Mouse (Mus musculus) spleen, adult 2 months (tissue): ENCODE data around the gene Polq.

Source experiments
- CTCF ChIP-seq: fragments of 200-500 bp; IDR thresholded peaks from 2 replicates; pipeline ENCODE4 v1.5.1; 2011; ENCODE audit warnings: mild to moderate bottlenecking, inconsistent platforms; ENCODE audit not compliant: insufficient read depth, insufficient read length, insufficient replicate concordance; ENCODE audit errors: extremely low read depth
- POLR2A ChIP-seq: fragments of 200-500 bp; IDR thresholded peaks from 2 replicates; pipeline ENCODE4 v1.6.1; 2011; ENCODE audit warnings: low read depth, low read length, inconsistent platforms

DNA sequence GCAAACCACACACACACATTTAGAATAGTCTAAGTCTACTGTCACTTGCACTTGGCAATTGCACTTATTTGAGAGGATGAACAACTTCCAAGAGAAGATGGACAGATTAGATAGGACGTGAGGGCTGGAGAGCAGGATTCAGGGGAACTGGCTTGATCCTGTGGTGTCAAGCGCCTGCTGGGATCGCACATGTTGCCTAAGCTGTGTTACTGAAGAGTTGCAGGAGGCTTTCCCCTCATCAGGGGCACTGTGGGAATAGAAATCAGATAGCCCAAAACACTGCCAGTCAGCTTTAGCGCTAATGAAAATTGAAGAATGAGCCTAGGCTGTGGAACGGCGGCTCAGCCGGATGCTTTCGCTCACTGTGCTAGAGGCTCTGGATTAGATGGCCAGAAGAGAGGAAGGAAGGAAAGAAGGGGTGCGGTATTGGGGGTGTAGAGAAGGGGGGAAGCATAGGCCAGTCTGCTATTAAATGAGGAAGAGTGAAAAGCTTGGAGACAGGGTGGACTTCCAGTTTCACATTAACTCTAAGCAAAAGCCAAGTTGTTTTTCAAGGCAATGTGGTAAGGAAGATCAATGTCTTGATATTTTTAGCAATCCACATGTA, 12.1 kb upstream of the Polq start:
- TF ChIP-seq CTCF (no peak), POLR2A (no peak)
